Mouse (Mus musculus): ENCODE results near the gene Zdhhc23.

Zdhhc23 gene

DNA sequence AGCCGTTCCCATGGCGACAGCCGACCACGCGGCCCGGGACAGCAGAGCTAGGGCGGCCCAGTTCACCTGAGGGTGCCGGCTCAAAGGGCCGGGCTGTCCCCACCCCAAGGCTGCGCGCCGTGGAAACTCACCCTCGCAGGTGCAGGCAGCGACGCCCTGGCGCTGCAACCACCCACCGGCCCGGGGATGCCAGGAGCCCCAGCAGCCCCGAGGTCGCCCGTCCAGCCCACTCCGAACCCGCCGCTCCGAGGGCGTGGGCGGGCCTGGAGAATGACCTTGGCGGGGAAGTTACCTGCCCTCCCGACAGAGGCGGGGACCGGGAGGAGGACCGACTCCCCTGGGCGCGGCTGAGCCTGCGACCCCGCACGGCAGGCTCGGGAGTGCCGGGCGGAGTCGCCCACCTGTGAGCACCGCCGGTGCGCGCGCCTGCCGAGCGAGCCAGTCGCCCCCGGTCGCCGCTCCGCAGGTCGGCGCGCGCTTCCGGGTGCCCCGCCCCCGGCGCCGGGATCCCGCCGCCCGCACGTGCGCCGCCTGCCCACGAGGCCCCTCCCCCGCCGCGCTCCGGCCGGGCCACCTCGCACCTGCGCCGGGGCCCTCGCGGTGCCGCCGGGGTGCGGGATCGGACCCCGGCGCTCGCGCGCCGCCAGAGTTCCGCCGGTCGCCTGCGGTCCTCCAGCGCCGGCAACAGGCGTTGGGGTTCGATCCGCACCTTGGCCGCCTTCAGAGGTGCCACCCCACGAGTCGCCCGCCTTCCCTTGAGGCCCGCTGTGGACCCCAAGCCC, at the start of gene Zdhhc23:
Zdhhc23 (minus strand) TSS at position 464 of the 782 bp plus-strand sequence.
- peak; percentile 76 for DNase-seq

DNA sequence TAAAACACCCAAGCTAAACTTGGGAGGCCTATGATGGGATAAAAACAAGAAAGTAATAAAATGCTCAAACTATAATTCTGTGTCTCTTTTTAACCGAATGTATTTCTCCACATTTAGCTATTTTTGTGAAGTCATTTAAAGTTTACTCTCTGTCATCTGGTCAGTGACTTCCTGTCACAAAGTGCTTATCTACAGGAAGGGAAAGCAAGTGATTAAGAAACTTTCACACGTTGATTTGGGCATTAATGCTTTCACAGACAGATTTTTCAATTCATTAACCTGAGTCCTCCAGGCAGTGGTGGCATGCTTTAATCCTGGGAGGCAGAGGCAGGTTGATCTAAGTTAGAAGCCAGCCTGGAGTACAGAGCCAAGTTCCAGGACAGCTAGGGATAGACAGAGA, 49.7 kb upstream of the Zdhhc23 start:
- no peak for DNase-seq

DNA sequence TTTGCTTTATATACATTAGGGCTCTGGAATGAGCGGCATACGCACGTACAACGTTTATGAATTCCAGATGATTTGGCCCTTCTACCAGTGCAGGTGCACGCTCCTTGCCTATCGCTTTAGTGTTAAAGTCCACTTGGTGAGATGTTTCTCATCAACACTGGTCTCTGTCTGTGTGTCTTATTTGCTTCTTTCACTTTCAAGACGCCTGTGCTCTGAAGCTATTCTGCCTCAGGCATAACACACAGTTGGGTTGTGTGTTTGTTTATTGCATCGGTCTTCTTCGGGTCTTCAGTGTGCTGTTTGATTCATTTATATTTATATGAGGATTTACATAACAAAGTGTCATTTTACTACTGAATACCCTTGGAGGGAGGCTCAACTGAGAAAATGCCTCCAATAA, 47.2 kb upstream of the Zdhhc23 start:
- no peak for DNase-seq

- DNase-seq, result no peak
Measured at GRCm38 (mm10) chr16:44026210-44026609, 46.6 kb upstream of the Zdhhc23 start.

GRCm38 (mm10) chr16:44018986-44019548, 39.5 kb upstream of the Zdhhc23 start:
- no peak for DNase-seq

- DNase-seq, result no peak
Measured at GRCm38 (mm10) chr16:44018372-44018771, 38.8 kb upstream of the Zdhhc23 start.

- no peak for DNase-seq
Measured at GRCm38 (mm10) chr16:44017707-44018106, 38.1 kb upstream of the Zdhhc23 start.

DNA sequence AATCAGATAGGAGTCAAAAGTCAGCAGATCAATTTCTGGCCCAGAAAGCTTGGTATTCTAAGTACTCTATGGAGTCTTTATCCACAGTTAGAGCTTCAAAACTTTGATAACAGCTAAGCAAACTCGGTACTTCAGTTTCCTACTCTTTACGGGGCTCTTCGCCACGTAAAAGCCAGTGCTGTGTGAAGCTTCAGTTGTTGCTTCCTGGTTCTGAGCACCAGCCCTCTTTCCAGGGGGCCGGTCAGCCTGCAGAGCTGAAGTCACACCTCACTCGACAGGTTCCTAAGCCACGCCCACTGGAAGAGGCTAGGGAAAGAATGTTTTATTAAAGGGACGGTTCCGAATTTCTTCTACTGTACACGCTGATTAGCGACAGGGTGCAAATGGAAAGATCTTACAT, 36.6 kb upstream of the Zdhhc23 start:
- peak; percentile 85 for DNase-seq

GRCm38 (mm10) chr16:44015416-44016158, 36.0 kb upstream of the Zdhhc23 start:
- DNase-seq, result no peak

GRCm38 (mm10) chr16:44011010-44011409, 31.4 kb upstream of the Zdhhc23 start:
- no peak for DNase-seq

- DNase-seq, result no peak
Measured at GRCm38 (mm10) chr16:44002086-44002485, 22.5 kb upstream of the Zdhhc23 start.

- no peak for DNase-seq
Measured at GRCm38 (mm10) chr16:43999541-43999940, 19.9 kb upstream of the Zdhhc23 start.

DNA sequence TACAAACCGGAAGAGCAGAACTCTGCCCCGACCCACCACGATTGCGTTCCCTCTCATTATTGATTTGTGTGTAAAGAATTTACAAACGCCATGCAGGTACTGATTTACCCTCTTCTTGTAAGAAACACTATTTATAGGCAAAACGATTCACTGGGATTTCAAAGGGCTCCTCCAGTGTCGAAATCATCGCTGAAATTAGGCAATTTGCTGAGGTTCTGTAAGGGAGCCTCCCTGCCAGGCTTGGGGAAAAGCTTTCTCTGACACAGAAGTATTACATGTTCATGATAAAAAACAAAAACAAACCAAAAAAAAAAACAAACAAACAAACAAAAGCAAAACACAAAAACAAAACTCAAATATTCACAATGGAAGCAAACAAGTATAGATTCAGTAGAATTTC, 19.5 kb upstream of the Zdhhc23 start:
- no peak for DNase-seq

DNA sequence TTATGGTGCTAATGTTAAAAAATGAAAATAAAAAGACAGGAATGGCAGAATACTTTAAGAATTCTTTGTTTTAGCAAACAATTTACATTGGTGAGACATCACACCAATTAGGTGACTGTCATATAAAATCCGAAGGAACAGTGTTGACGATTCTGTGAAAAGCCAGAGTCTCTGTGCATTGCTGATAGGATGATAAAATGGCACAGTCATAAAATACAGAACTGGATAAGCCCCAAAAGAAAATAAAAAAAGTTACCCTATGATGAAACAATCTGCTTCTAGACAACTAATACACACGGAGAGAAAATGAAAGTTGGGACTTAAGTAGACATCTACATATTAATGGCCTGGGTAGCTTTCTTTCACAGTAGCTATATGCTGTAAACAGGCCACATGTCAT, 15.0 kb upstream of the Zdhhc23 start:
- no peak for DNase-seq

DNA sequence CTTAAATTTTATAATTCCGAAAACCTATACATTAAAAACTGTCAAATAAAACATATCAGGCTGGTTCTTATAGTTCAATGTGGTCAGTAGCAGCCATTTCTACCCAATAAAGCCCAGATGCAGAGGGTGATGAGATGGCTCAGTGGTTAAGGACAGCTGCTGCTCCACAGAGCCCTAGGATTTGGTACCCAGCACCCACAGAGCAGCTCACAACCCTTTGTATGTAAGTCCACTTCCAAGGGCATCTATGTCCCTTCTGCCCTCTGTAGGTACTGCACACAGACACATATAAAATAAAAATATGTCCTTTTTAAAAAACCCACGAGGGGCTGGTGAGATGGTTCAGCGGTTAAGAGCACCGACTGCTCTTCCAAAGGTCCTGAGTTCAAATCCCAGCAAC, 6.7 kb upstream of the Zdhhc23 start:
- DNase-seq, result no peak

DNA sequence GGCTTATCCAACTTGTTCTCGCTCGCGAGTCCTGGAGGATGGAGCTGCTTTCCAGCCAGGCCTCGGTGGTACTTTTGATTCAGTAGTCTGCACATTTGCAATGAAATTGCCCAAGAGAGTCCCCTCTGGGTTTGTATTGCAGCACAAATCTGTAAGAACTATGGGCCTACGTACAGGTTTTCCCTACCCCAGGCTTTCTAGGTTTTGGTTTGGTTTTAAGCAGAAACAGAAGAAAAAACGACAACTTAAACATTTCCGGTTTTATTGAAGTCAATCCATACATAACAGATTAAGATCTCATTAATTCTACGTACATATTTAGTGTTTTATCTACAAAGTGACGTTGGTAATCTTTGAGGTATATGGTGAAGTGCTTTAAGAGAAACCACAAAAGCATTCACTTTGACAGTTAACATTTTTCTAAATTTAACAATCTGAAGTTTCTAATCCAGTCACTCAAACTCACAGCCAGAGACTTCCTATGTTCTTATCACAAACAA, 569 bp upstream of the Zdhhc23 start:
- no peak for DNase-seq

DNA sequence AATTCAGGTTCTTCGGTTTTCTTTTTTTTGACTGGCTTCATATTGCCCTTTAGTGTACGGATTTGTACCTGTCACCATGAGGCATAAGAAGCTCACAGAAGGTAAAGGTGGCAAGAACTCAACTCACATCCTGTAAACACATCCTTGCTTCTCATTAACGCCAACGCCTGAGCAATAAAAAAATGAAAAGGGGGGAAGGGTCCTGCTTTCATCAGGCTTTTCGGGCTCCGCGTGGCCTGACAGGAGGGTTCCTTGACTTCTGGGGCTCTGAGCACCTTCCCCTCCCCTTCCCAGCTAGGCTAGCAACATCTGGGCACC, 622 bp downstream of the Zdhhc23 start:
- DNase-seq, result no peak

- no peak for DNase-seq
Measured at GRCm38 (mm10) chr16:43973606-43974220, 5.9 kb downstream of the Zdhhc23 start.

DNA sequence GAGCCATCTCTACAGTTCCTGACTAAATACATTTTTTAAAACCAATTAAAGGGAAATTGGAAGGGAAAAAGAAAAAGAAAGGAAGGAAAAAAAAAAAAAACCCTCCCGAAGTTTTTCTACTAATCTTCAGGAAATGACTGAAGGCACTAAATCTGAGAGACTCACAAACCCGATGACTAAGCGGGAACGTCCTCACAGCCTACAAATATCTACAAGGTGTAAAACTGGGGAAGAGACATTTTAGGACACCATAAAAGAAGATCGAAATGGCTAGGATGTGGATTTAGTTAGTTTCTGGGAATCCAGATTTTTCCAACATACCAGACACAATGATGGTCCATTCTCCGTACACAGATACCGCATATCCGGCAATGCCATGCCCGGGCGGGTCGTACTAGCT, 6.4 kb downstream of the Zdhhc23 start:
- no peak for DNase-seq

- no peak for DNase-seq
Measured at GRCm38 (mm10) chr16:43972391-43972790, 7.2 kb downstream of the Zdhhc23 start.

DNA sequence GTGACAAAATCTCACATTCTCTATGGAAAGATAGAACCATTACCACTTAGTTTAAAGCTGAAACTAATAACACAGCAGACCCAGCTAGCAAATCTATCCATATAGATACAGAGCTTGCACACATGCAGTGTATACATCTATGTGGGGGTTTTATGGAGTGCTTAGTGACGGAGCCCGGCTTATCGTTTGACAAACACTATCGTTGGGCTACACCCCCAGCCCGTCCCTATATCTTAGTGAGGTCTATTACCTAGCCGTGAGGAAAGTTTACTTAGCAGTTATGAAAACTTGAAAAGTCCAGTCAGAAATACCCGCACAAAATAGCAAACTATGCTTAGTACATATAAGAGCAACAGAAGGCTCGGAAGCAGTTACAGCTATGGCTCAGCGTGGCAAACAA, 7.8 kb downstream of the Zdhhc23 start:
- DNase-seq, result no peak

DNA sequence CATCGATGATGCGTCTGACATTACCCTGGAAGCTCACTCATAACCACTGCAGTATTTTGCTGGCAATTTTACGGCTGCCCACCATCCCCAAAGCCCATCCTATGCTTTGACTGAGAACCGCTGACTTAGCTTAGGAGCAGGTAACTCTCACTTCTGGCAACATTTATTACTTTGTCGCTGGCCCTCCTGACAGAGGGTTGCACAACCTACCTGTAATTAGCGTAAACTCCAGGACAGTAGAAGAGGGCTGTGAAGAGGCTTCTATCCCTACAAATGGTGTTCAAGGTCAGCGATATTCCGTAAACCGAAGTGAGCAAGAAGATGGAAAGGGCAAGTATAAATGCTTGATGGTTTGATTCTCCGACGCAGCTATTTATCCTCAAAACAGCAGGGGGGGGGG, 8.4 kb downstream of the Zdhhc23 start:
- no peak for DNase-seq

DNA sequence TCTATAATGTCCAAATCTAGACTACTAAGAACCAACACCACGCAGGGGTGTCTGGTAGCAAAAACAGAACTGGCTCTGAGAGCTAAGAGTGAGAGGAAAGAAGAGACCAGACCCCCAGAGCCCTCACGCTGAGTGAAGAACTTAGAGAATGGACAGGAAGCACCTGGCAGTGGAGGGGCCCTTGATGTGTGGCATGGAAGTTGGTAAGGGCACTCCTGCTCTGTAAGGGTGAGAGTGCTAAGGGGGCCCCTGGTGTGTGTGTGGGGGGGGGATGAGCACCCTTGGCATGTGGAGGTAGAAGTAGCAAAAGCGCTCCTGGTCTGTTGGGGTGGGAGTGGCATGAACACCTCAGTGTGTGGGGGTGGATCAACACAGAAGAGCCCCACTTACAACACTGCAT, 9.2 kb downstream of the Zdhhc23 start:
- DNase-seq, result no peak
